Mouse (Mus musculus) liver, embryonic 13.5 days (tissue): ENCODE data around the gene Chn2. TPM values are rescaled to one million over a fixed set of nuclear protein-coding genes. Genes with fewer than 3 reads are reported as not detected.

Experiments
- ATAC-seq: fragments of 200-750 bp; cut with Nextera tagmentation; 2 replicates; pipeline ENCODE4 v1.8.0; 2017; ENCODE audit warnings: low read depth, mild to moderate bottlenecking, moderate number of reproducible peaks, moderate library complexity
- DNase-seq: peaks from one replicate; pipeline ENCODE4 v3.0.0; 2022
- H3K27ac ChIP-seq: fragments of 300-500 bp; sonication (generic); 2 replicates; pipeline ENCODE4 v1.5.1; 2015; ENCODE audit warnings: moderate library complexity, mild to moderate bottlenecking, inconsistent platforms
- H3K27me3 ChIP-seq: fragments of 300-500 bp; sonication (generic); 2 replicates; pipeline ENCODE4 v1.6.1; 2015; ENCODE audit warnings: mild to moderate bottlenecking, inconsistent platforms
- H3K36me3 ChIP-seq: fragments of 300-500 bp; sonication (generic); 2 replicates; pipeline ENCODE4 v1.6.1; 2015; ENCODE audit warnings: mild to moderate bottlenecking, inconsistent platforms
- H3K4me1 ChIP-seq: fragments of 300-500 bp; sonication (generic); replicated peaks from 2 replicates; pipeline ENCODE4 v1.6.1; 2015; ENCODE audit warnings: inconsistent platforms
- H3K4me2 ChIP-seq: fragments of 300-500 bp; sonication (generic); 2 replicates; pipeline ENCODE4 v1.6.1; 2015; ENCODE audit warnings: inconsistent platforms, mild to moderate bottlenecking, moderate library complexity
- H3K4me3 ChIP-seq: fragments of 300-500 bp; sonication (generic); replicated peaks from 2 replicates; pipeline ENCODE4 v1.5.1; 2015; ENCODE audit warnings: mild to moderate bottlenecking, inconsistent platforms
- H3K9ac ChIP-seq: fragments of 300-500 bp; sonication (generic); 2 replicates; pipeline ENCODE4 v1.6.1; 2015; ENCODE audit warnings: mild to moderate bottlenecking, inconsistent platforms
- H3K9me3 ChIP-seq: fragments of 300-500 bp; sonication (generic); replicated peaks from 2 replicates; pipeline ENCODE4 v1.6.1; 2016; ENCODE audit warnings: inconsistent platforms
- WGBS: fragments of 180-500 bp; shearing (Covaris S2); methylation state at CpG from one replicate; pipeline ENCODE4 v1.1.7; 2015; ENCODE audit not compliant: insufficient replicate concordance; 5-methylcytosine and 5-hydroxymethylcytosine counted together
- polyA plus RNA-seq: library from polyadenylated mRNA; unstranded; fragments of >200 nt; fragmentation: Nextera tagmentation; extraction: Ambion mirVana; gene quantifications from 2 replicates; pipeline ENCODE4 v1.2.1, GENCODE M21; 2015

The Chn2 gene
- polyA plus RNA-seq, 1 experiment from 2014 or later, result 3.3 TPM

GRCm38 (mm10) chr6:54313071-54313470 lies 273.7 kb downstream of the Chn2 start:
- Histone ChIP-seq H3K4me3 (no peak overlapping the region), H3K9ac (no peak overlapping the region), H3K27me3 (no peaks in the 10 kb centered on the region), H3K9me3 (no peaks in the 10 kb centered on the region), H3K4me2 (no peak overlapping the region), H3K36me3 (no peaks in the 10 kb centered on the region), H3K27ac (no peak overlapping the region), H3K4me1 (no peaks in the 10 kb centered on the region)
- 63% methylated on average over 2 of the region's 2 CpGs for WGBS
- DNase-seq, result no peak
- no peak for ATAC-seq

- WGBS, result 75% methylated on average over 9 of the region's 9 CpGs
- DNase-seq, result no peak
Observed at GRCm38 (mm10) chr6:54318618-54319017, 279.3 kb downstream of the Chn2 start.

GRCm38 (mm10) chr6:54319198-54319597 lies 279.8 kb downstream of the Chn2 start:
- ATAC-seq (no peak), DNase-seq (no peak)
- no peak overlapping the region for H3K27ac ChIP-seq
- H3K4me3 ChIP-seq, result no peak overlapping the region
- H3K27me3 ChIP-seq, result peaks cover 4% of the 10 kb centered on the region; the same call in 1 of the 2 replicates
- H3K4me1 ChIP-seq, result no peaks in the 10 kb centered on the region
- H3K36me3 ChIP-seq, result no peaks in the 10 kb centered on the region
- no peak overlapping the region for H3K4me2 ChIP-seq
- H3K9ac ChIP-seq, result no peak overlapping the region
- 67% methylated on average over 3 of the region's 3 CpGs for WGBS
- H3K9me3 ChIP-seq, result no peaks in the 10 kb centered on the region

More at GRCm38 (mm10) chr6:54318618-54319017, 279.3 kb downstream of the Chn2 start:
- no peaks in the 10 kb centered on the region for H3K36me3 ChIP-seq
- no peaks in the 10 kb centered on the region for H3K4me1 ChIP-seq
- H3K9ac ChIP-seq, result no peak overlapping the region
- no peak overlapping the region for H3K4me3 ChIP-seq
- no peak for ATAC-seq
- no peak overlapping the region for H3K27ac ChIP-seq
- no peaks in the 10 kb centered on the region for H3K9me3 ChIP-seq
- no peak overlapping the region for H3K4me2 ChIP-seq
- H3K27me3 ChIP-seq, result 0 out of 2 replicates have a peak, but pooled peaks cover 4% of the 10 kb centered on the region

- Histone ChIP-seq H3K4me2 (no peak overlapping the region), H3K27me3 (peaks cover 11% of the 10 kb centered on the region; the same call in 1 of the 2 replicates), H3K4me3 (no peak overlapping the region), H3K9me3 (no peaks in the 10 kb centered on the region), H3K36me3 (no peaks in the 10 kb centered on the region), H3K27ac (no peak overlapping the region), H3K9ac (no peak overlapping the region), H3K4me1 (no peaks in the 10 kb centered on the region)
- ATAC-seq (no peak), DNase-seq (no peak)
- WGBS, result 60% methylated on average over 1 of the region's 1 CpGs
Observed at GRCm38 (mm10) chr6:54320236-54320635, 280.9 kb downstream of the Chn2 start.

- no peak for ATAC-seq
- no peaks in the 10 kb centered on the region for H3K4me1 ChIP-seq
- H3K9me3 ChIP-seq, result no peaks in the 10 kb centered on the region
- H3K27ac ChIP-seq, result no peak within 1 kb of the TSS
- 37% methylated on average over 3 of the region's 3 CpGs for WGBS
- H3K9ac ChIP-seq, result no peak within 1 kb of the TSS
- H3K4me3 ChIP-seq, result peak within 1 kb of the TSS; percentile 53
- peaks cover 44% of the 10 kb centered on the region for H3K27me3 ChIP-seq
- H3K4me2 ChIP-seq, result peak within 1 kb of the TSS; percentile 71
- H3K36me3 ChIP-seq, result no peaks in the 10 kb centered on the region
- no peak for DNase-seq
Observed at GRCm38 (mm10) chr6:54325246-54325885, 286.0 kb downstream of the Chn2 start, which contains the start of gene Prr15. Gene Prr15, plus strand, starts transcription at chr6:54325835.

GRCm38 (mm10) chr6:54326671-54327625 lies 287.6 kb downstream of the Chn2 start:
- Histone ChIP-seq H3K4me2 (peak overlapping the region; percentile 71), H3K4me1 (no peaks in the 10 kb centered on the region), H3K9me3 (no peaks in the 10 kb centered on the region), H3K27me3 (peaks cover 44% of the 10 kb centered on the region), H3K36me3 (no peaks in the 10 kb centered on the region), H3K9ac (no peak overlapping the region), H3K4me3 (peak overlapping the region; percentile 53), H3K27ac (no peak overlapping the region)
- ATAC-seq (peak; percentile 52; the same call in 1 of the 2 replicates), DNase-seq (no peak)
- WGBS, result 1% methylated on average over 53 of the region's 53 CpGs

- Histone ChIP-seq H3K36me3 (no peaks in the 10 kb centered on the region), H3K27ac (no peak overlapping the region), H3K4me2 (peak overlapping the region; percentile 71), H3K4me1 (no peaks in the 10 kb centered on the region), H3K4me3 (peak overlapping the region; percentile 53), H3K9me3 (no peaks in the 10 kb centered on the region), H3K27me3 (peaks cover 44% of the 10 kb centered on the region), H3K9ac (no peak overlapping the region)
- no peak for ATAC-seq
- WGBS, result under 1% methylated on average over 28 of the region's 28 CpGs
- no peak for DNase-seq
Observed at GRCm38 (mm10) chr6:54327626-54328003, 288.3 kb downstream of the Chn2 start.

- Histone ChIP-seq H3K9ac (no peak overlapping the region), H3K4me3 (no peak overlapping the region), H3K9me3 (no peaks in the 10 kb centered on the region), H3K4me1 (no peaks in the 10 kb centered on the region), H3K27me3 (peaks cover 40% of the 10 kb centered on the region), H3K4me2 (no peak overlapping the region), H3K36me3 (no peaks in the 10 kb centered on the region), H3K27ac (no peak overlapping the region)
- WGBS, result 72% methylated on average over 5 of the region's 5 CpGs
- ATAC-seq (no peak), DNase-seq (no peak)
Observed at GRCm38 (mm10) chr6:54328783-54329182, 289.4 kb downstream of the Chn2 start.

GRCm38 (mm10) chr6:54329598-54329997 lies 290.2 kb downstream of the Chn2 start:
- H3K4me2 ChIP-seq, result no peak overlapping the region
- H3K9ac ChIP-seq, result no peak overlapping the region
- WGBS, result 32% methylated on average over 3 of the region's 3 CpGs
- no peaks in the 10 kb centered on the region for H3K36me3 ChIP-seq
- no peak for ATAC-seq
- H3K27me3 ChIP-seq, result peaks cover 39% of the 10 kb centered on the region
- no peaks in the 10 kb centered on the region for H3K4me1 ChIP-seq
- DNase-seq, result no peak
- no peak overlapping the region for H3K27ac ChIP-seq
- no peaks in the 10 kb centered on the region for H3K9me3 ChIP-seq
- no peak overlapping the region for H3K4me3 ChIP-seq

GRCm38 (mm10) chr6:54330166-54330565 lies 290.8 kb downstream of the Chn2 start:
- Histone ChIP-seq H3K27me3 (peaks cover 33% of the 10 kb centered on the region), H3K27ac (no peak overlapping the region), H3K4me1 (no peaks in the 10 kb centered on the region), H3K4me2 (no peak overlapping the region), H3K36me3 (no peaks in the 10 kb centered on the region), H3K9ac (no peak overlapping the region), H3K9me3 (no peaks in the 10 kb centered on the region), H3K4me3 (no peak overlapping the region)
- ATAC-seq, result no peak
- DNase-seq, result no peak
- WGBS, result 69% methylated on average over 10 of the region's 10 CpGs

- Histone ChIP-seq H3K4me2 (no peak overlapping the region), H3K9ac (no peak overlapping the region), H3K27ac (no peak overlapping the region), H3K9me3 (no peaks in the 10 kb centered on the region), H3K36me3 (no peaks in the 10 kb centered on the region), H3K4me1 (no peaks in the 10 kb centered on the region), H3K27me3 (peaks cover 19% of the 10 kb centered on the region), H3K4me3 (no peak overlapping the region)
- 68% methylated on average over 10 of the region's 10 CpGs for WGBS
- DNase-seq, result no peak
- no peak for ATAC-seq
Observed at GRCm38 (mm10) chr6:54331765-54332164, 292.4 kb downstream of the Chn2 start.
